Mouse (Mus musculus) lung, adult 2 months (tissue): ENCODE data around the gene Galntl6.

Experiments
- CTCF ChIP-seq: fragments of 200-500 bp; IDR thresholded peaks from 2 replicates; pipeline ENCODE4 v1.5.1; 2011; ENCODE audit warnings: mild to moderate bottlenecking, low read length, control low read depth; ENCODE audit not compliant: insufficient read depth
- POLR2A ChIP-seq: fragments of 200-500 bp; IDR thresholded peaks from 2 replicates; pipeline ENCODE4 v1.6.1; 2011; ENCODE audit warnings: low read depth, mild to moderate bottlenecking, control low read depth, low read length, borderline replicate concordance; ENCODE audit errors: extremely low read depth

GRCm38 (mm10) chr8:58023426-58024176, 888.8 kb downstream of the Galntl6 start:
- TF ChIP-seq CTCF: no peak
- no peak for TF ChIP-seq POLR2A
